Mouse (Mus musculus) CH12.LX (cell line): Measurements from ENCODE around the gene Il4.
"Not testable (repeated sequence)": the region's sequence is repeated elsewhere in the genome, so short reads cannot be mapped to it uniquely, and the experiment has no call there.

Source experiments
- EP300 ChIP-seq: IDR thresholded peaks from 2 replicates; pipeline ENCODE4 v1.6.1; 2011; ENCODE audit warnings: low read length, improper control_type of control experiment
- ETS1 ChIP-seq: conservative IDR thresholded peaks from 2 replicates; pipeline ENCODE4 v1.6.1; 2012; ENCODE audit warnings: low read depth, mild to moderate bottlenecking, inconsistent platforms, low read length, improper control_type of control experiment, moderate library complexity
- HCFC1 ChIP-seq: IDR thresholded peaks from 2 replicates; pipeline ENCODE4 v1.6.1; 2012; ENCODE audit warnings: low read depth, mild to moderate bottlenecking, inconsistent platforms, low read length, improper control_type of control experiment
- JUND ChIP-seq: conservative IDR thresholded peaks from 2 replicates; pipeline ENCODE4 v1.6.1; 2011; ENCODE audit warnings: low read depth, low read length, improper control_type of control experiment
- MAX ChIP-seq: IDR thresholded peaks from 2 replicates; pipeline ENCODE4 v1.6.1; 2011; ENCODE audit warnings: low read length, improper control_type of control experiment
- MEF2A ChIP-seq: IDR thresholded peaks from 2 replicates; pipeline ENCODE4 v1.6.1; 2014; ENCODE audit warnings: low read depth, mild to moderate bottlenecking, inconsistent platforms, low read length, improper control_type of control experiment, borderline replicate concordance
- POLR2A ChIP-seq: IDR thresholded peaks from 2 replicates; pipeline ENCODE4 v1.6.1; 2011; ENCODE audit warnings: low read depth, mild to moderate bottlenecking, improper control_type of control experiment, low read length
- TCF12 ChIP-seq: IDR thresholded peaks from 2 replicates; pipeline ENCODE4 v1.6.1; 2014; ENCODE audit warnings: low read depth, mild to moderate bottlenecking, inconsistent platforms, low read length, improper control_type of control experiment

DNA sequence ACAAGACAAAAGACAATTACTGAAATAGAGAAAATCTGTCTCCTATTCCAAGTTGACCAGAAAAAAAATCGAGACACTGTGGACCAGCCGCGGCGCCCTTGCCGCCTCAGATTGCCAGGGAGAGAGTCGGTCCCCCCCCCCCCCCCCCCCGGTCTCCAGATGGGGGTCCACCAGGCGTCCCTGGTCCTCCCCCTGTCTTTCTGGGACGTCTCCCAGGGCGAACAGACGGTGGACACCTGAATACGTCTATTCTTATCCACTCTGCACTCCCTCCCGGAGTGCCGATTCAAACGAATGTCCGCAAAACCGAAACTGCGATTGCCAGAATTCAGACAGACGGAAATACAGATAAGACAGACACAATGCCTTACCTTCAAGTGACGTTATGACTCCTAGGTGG is 61.9 kb downstream of the Il4 start:
- TF ChIP-seq EP300, POLR2A, JUND, MAX, ETS1, MEF2A, TCF12, HCFC1: not testable (repeated sequence)
